Mouse (Mus musculus): ENCODE results near the gene Gm47955.

DNA sequence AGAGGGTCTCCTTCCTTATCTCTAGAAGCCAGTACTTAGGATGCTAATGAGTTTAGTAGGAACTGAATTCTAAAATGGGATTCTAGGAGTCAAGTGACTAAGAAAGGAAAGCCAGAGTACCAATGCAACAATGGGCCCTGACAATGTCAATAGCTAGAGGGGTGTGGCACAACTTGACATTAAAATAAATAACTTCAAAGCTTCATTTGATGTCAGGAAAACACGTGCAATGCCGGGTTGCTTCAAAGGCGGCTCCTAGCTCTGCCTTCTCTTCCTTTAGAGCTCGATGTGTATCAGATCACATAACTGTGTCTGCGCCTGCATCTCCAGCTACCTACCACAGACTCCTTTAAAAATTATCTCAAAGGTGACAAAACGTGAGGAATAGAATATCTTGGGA, 13.8 kb downstream of the Gm47955 start:
- TF ChIP-seq POLR2A (IDR thresholded peaks at IDR 0.05; ENCODE audit: borderline replicate concordance, low read depth, low read length) (no peak), CTCF (IDR thresholded peaks at IDR 0.05; ENCODE audit: low read depth, low read length) (no peak)

Measured in bone marrow macrophage, adult 2 months (primary cell).